Mouse (Mus musculus) CH12.LX (cell line): ENCODE data around the gene Trio.

Experiments
- CTCF ChIP-seq, 2 experiments: IDR thresholded peaks in 1 of 2; conservative IDR thresholded peaks in 1 of 2; 2 replicates each; pipeline ENCODE4 v1.5.1; 2011 to 2012; ENCODE audit warnings: low read depth in 2 of 2, low read length in 2 of 2, improper control_type of control experiment in 1 of 2, inconsistent platforms in 1 of 2, mild to moderate bottlenecking in 1 of 2, moderate library complexity in 1 of 2
- E2F4 ChIP-seq: IDR thresholded peaks from 2 replicates; pipeline ENCODE4 v1.6.1; 2011; ENCODE audit warnings: low read depth, low read length, improper control_type of control experiment; ENCODE audit not compliant: insufficient replicate concordance
- EP300 ChIP-seq: IDR thresholded peaks from 2 replicates; pipeline ENCODE4 v1.6.1; 2011; ENCODE audit warnings: low read length, improper control_type of control experiment
- GABPA ChIP-seq: IDR thresholded peaks from 2 replicates; pipeline ENCODE4 v1.6.1; 2012; ENCODE audit warnings: low read depth, low read length, improper control_type of control experiment, inconsistent platforms; ENCODE audit not compliant: insufficient replicate concordance
- KAT2A ChIP-seq: IDR thresholded peaks from 2 replicates; pipeline ENCODE4 v1.6.1; 2012; ENCODE audit warnings: low read length, improper control_type of control experiment, inconsistent platforms; ENCODE audit not compliant: insufficient replicate concordance
- MAX ChIP-seq: IDR thresholded peaks from 2 replicates; pipeline ENCODE4 v1.6.1; 2011; ENCODE audit warnings: low read length, improper control_type of control experiment
- MAZ ChIP-seq: IDR thresholded peaks from 2 replicates; pipeline ENCODE4 v1.6.1; 2012; ENCODE audit warnings: low read depth, mild to moderate bottlenecking, inconsistent platforms, low read length, improper control_type of control experiment, moderate library complexity
- MXI1 ChIP-seq: IDR thresholded peaks from 2 replicates; pipeline ENCODE4 v1.6.1; 2011; ENCODE audit warnings: mild to moderate bottlenecking, low read depth, low read length, improper control_type of control experiment
- POLR2A ChIP-seq: IDR thresholded peaks from 2 replicates; pipeline ENCODE4 v1.6.1; 2011; ENCODE audit warnings: low read depth, mild to moderate bottlenecking, improper control_type of control experiment, low read length
- UBTF ChIP-seq: IDR thresholded peaks from 2 replicates; pipeline ENCODE4 v1.6.1; 2012; ENCODE audit warnings: low read depth, mild to moderate bottlenecking, inconsistent platforms, low read length, improper control_type of control experiment, moderate library complexity
- ZMIZ1 ChIP-seq: IDR thresholded peaks from 2 replicates; pipeline ENCODE4 v1.6.1; 2012; ENCODE audit warnings: low read depth, mild to moderate bottlenecking, inconsistent platforms, low read length, improper control_type of control experiment

DNA sequence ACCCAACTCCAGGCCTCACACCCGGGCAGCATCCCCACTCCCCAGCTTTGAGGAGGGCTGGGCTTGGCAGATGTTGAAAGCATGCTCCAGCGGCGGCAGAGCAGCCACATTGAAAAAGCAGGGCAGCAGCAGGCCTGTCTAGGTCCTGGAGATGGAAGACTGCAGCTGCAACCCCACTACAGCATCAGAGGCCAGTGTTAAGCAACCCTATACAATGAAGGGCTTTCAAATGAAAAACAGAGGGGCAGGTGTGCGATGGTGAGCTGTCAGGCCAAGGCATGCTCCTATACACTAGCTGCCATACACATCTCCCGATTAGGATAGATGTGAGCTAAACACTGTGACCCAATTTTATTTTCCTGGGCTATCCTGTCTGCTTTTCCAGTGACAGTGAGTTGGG, 265.8 kb downstream of the Trio start:
- no peak for TF ChIP-seq MAX
- no peak for TF ChIP-seq ZMIZ1
- no peak for TF ChIP-seq CTCF (conservative IDR thresholded peaks at IDR 0.05 in 1 of 2, IDR thresholded peaks at IDR 0.05 in 1 of 2; ENCODE audit: low read depth in 2 of 2, low read length in 2 of 2)
- no peak for TF ChIP-seq KAT2A
- no peak for TF ChIP-seq MXI1
- TF ChIP-seq UBTF: no peak
- no peak for TF ChIP-seq E2F4
- TF ChIP-seq EP300: no peak
- no peak for TF ChIP-seq MAZ
- TF ChIP-seq GABPA: no peak
- no peak for TF ChIP-seq POLR2A
